Mouse (Mus musculus) layer of hippocampus, postnatal 36 days (tissue): ENCODE data around the gene Cdh24. TPM values are rescaled to one million over a fixed set of nuclear protein-coding genes. Genes with fewer than 3 reads are reported as not detected.
"Not testable (repeated sequence)": the region's sequence is repeated elsewhere in the genome, so short reads cannot be mapped to it uniquely, and the experiment has no call there.

ENCODE experiments used
- DNase-seq, 2 experiments: peaks; one replicate each; pipeline ENCODE4 v3.0.0; 2022
- total RNA-seq, 2 experiments: library from RNA; stranded (reverse); gene quantifications; 2 replicates each; pipeline ENCODE4 v1.2.3; 2021

Gene Cdh24
- total RNA-seq, 2 experiments from 2014 or later = 23.6 to 24.5 TPM

DNA sequence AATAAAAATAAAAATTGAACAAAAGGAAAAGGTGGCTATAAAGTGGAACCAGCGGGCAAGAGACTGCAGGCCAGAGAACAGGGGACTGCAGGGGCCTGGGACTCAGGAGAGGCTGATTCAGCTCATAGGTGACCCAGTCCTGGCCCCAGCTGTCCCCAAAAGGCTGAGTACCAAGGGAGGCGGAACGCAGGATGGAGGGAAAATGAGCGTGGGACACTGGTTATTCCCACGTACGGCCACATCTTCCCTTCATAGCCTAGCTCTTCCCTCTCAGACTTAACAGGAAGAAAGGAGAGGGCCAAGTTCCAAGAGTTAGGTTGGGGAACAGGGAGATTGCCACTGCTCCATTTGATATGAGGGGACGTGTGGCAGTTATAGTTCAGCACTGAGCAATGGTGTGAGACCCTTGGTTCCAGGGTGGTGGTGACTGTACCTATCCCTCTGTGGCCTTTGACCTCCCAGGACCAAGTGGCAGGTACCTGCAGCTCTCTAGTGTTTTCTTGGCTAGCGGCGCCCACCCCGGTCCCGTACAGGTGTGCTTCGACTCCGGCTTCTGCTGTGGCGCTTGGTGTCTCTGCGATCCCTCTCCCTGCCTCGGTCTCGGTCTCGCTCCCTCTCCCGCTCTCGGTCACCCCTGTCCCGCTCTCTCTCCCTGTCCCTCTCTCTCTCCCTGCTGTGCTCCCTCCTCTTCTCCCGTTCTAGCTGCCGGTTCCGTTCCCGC lies 1.2 kb upstream of the Cdh24 start:
- DNase-seq = no peak

DNA sequence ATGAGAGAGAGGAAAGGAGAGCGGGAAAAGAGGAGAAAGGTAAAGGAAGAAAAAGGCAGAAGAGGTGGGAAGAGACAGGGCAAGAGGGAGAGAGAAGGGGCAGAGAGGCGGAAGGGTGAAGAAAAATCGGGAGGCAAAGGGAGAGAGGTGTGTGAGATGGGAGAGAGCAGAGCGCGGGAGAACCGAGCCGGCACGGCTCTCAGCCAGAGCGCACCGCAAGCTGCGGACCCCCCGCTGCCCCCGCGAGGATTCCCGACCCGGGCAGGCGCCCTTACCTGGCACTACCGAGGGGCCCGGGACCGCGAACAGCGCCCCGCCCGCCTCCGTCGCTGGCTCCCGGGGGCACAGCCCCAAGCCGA lies 239 bp downstream of the Cdh24 start, which contains the start of gene Gm17606:
Gm17606 (plus strand) TSS at position 7 of the 359 bp plus-strand sequence.
- no peak for DNase-seq

DNA sequence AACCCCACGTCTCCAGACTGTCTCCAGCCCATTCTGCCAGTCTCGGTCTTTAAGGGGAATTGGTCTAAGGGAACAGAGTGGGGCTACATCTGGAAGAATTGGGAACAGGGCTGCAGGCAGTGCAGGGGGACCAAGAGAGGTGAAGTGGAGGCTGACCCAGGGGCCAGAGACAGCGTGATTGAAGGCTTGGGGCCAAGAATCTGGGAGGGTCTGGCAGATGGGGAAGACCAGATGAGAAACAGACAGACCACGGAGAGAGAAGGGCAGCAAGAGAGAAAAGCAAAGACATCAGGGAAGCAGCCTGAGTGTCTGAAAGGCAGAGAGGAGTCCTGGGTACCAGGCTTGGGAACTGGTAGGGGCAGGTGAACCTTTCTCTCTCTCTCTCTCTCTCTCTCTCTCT lies 1.0 kb downstream of the Cdh24 start:
- DNase-seq = no peak

DNA sequence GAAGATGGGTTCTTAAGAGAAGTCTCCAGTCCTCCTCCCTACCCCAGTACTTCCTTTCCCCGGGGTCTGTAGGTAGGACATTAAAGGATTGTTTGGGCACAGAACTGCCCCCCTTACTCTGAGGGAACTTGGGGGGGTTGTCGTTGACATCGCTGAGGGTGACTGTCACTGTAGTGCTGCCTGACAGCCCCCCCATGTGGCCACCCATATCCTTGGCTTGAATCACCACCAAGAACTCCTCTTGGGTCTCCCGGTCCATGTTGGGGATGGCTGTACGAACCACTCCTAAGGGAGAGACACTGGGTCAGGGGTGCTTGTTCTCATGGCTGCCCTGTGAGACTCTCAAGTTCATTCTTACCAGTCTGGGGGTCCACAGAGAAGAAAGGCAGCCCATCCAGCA lies 3.0 kb downstream of the Cdh24 start:
- DNase-seq = no peak

DNA sequence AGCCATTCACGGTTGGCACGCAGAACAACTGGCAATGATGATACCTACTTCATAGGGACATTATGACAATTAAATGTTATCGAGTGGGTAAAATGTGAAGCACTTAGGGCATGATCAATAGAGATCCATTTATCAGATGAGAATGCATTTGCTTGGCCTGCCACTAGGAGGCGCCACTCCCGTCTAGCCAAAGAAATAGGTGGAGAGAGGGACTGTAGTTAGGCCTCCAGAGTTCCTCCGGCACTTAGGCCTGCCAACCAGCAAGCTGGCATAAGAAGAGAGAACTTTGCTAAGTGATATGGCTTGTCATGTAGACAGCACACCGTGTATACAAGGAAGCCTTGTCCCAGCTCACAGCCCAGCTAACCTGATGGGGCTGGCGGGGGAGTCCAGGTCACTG lies 4.2 kb downstream of the Cdh24 start:
- no peak for DNase-seq

DNA sequence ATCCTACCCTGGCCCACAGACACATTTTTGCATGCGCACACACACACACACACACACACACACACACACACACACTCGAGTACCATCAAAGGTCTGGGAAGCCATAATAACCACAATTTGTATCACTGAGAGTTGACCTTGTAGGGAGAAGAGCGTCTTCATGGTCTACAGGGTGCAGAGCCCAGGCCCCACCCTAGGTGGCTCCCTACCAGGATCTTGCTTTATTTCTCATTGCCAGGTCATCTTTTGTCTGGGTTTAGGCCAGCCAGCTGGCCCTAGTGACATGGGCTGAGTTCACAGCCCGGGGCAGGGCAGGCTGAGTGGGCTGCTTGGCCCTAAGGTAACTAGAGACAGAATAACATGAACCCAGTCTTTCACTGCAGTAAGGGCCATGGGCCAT lies 7.0 kb downstream of the Cdh24 start:
- DNase-seq = no peak

DNA sequence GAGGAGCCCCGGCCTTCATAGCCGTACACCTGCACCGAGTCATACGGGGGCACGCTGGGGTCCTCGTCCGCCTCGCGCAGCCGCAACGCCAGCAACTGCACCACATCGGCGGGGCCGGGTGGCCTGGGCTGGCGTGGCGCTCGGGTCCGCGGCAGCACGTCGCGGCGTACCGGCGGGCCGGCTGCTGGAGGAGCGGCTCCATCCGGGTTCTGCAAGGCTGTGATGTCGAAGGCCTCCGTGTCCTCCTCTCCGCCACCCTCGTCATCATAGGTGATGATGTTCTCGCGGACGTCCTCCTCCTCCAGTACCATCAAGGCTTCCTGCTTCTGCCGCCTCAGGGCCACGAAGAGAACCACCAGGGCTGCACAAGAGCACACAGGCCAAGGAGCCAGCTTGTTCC lies 8.9 kb downstream of the Cdh24 start:
- no peak for DNase-seq

DNA sequence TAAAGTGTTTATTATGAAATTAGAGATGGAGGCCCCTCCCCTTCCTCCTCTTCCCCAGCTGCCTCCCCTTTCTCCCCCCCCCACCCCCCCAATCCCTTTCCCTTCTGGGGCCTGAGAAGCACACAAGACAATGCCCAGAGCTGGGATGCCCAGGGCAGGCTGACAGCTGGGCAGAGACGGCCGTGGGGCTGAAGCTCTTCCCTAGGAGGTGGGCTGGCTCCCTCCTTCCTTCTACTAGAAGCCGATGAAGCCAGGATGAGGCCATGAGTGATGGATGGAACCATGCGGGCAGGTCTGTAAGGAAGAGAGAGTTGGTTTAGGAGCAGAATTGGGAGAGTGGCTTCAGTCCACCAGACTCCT lies 9.9 kb downstream of the Cdh24 start:
- no peak for DNase-seq

DNA sequence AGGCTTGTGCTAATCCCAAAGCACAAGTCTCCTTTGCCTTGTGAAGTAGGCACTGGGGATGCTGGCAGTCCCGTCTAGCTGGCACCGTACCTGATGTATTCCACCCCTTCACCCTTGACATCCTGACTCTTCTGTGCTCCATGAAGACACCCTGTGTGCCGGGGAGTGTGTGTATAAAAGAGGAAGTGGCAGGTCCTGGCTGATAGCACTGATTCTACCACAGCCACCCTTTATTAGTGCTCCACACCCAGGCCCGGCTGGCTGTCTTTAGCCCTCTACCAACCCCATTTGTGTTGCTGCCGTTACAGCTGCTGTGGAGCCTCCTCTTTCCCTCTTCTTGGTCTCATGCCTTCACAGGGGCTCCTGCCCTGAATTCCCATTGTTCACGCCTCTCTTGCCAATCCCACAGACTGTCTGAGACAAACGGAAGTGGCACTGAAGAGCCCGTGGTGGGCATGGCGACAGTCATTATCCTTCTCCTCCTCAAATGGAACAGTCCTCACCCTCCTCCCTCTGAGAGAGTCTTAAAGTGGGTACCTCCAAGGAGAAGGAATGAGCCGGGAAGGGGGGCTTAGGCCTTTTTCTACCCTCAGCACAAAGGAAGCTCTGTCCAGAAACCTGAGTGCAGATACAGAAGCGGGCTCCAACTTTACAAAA lies 10.5 kb downstream of the Cdh24 start:
- no peak for DNase-seq

DNA sequence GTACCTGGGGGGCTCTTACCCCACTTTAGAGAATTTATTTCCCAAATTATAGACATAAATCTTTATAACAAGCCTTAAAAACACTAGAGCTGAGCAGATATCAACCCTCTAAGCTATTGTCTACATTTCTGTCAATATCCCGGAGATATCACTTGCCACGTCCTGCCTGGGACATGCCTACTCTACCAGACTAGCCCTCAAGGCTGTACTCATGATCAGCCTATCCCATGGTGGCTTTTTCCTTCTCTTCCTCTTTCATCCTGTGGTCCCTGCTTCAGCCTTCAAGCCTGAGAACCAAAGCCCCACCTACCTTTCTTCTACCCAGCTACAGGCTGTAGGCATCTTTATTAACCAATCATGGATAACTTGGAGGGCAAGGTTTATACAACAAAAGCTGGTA lies 11.4 kb downstream of the Cdh24 start:
- no peak for DNase-seq

DNA sequence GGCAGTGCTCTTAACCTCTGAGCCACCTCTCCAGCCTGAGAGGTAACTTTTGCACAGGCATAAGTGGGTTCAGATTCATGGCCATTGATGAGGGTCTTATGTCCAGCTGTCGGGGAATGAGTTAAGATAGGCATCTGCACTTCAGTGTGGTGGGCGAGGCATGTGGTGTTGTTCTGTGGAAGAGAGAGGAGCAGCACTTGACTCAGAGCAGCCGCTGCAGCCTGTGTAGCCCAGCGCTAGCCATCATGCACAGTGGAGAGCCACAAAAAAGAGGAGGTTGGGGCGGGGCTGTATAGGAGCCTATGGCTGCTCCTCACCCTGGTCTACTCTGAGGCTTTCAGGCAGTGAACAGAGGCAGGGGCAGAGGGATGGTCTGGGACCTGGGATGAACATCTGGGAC lies 13.1 kb downstream of the Cdh24 start:
- DNase-seq = no peak

DNA sequence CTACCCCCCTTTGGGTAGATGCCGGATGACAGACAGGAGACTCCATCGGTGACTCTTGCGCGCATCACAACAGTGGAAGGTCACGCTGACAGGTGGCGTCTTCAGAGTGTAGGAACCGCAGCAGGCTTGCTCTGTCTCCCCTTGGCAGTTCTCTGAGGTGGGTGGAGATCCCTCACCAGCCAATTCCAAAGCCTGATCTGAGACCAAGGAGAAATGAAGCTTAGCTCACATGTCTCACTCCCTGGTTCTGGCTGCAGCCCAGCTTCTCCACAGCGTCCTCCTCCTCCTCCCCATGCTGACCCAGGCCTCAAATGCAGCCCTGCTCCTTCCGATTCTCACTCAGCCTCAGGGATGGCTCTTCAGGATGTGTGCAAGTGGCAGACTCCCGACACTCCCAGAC lies 16.2 kb downstream of the Cdh24 start:
- no peak for DNase-seq

DNA sequence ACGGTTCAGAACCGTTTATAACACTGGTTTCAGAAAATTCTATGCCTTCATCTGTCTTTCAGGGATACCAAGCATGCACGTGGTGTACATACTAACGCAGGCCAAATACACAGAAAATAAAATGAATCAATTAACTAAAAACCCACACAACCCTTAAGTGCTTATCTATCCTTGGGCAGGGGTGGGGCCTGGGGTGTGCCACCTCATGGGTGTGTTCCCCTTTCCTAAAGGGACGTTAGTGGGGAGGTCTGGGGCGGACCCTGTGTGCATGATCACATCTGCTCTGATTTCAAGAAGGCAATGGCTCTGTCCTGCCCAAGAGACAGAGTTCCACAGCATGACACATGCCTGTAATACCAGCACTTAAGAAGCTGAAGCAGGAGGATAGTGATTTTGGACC lies 17.8 kb downstream of the Cdh24 start:
- no peak for DNase-seq

DNA sequence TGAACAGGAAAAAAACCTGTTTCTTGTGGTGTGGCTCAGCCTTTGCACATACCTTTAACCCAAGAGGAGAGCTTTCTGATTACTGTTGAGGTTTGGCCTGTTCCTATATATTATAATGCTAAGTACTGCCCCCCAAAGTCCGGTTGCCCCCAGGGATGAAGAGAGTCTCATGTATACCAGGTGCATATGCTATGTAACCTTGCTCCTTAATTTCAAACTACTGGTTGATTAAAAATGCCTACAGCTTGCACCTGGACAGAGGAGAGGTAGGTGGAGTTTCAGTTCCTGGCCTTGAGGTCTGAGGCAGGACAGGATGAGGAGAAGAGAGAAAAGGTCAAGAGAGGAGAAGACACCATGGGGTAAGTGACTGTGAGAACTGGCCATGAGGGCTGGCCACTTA lies 20.0 kb downstream of the Cdh24 start, which contains the start of gene Psmb11:
Psmb11 (plus strand) TSS at position 301 of the 400 bp plus-strand sequence.
- DNase-seq = no peak

DNA sequence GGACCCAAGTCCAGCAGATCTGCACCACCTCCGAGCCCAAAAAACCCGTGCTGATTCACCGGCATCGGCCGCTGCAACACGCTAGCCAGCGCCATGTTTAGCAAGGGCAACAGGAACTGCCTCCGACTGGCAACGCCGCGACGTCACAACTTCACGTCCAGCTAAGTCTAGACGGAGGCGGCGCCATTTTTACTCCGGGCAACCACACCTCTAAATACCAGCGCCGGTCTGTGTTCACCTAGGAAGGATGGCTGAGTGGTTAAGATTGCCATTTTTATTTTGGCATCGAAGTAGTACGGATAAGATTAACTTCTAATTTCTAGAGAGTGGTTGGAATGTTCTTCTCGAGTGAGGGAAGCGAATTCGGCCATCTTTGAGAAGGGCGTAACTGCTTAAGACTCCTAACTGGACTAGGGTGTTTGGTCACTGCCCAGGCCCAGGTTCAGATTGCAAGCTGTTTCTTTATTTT lies 23.2 kb downstream of the Cdh24 start, which contains the start of gene Psmb5:
Psmb5 (minus strand) TSS at position 126 of the 469 bp plus-strand sequence.
- DNase-seq = peak; percentile 87 to 88

DNA sequence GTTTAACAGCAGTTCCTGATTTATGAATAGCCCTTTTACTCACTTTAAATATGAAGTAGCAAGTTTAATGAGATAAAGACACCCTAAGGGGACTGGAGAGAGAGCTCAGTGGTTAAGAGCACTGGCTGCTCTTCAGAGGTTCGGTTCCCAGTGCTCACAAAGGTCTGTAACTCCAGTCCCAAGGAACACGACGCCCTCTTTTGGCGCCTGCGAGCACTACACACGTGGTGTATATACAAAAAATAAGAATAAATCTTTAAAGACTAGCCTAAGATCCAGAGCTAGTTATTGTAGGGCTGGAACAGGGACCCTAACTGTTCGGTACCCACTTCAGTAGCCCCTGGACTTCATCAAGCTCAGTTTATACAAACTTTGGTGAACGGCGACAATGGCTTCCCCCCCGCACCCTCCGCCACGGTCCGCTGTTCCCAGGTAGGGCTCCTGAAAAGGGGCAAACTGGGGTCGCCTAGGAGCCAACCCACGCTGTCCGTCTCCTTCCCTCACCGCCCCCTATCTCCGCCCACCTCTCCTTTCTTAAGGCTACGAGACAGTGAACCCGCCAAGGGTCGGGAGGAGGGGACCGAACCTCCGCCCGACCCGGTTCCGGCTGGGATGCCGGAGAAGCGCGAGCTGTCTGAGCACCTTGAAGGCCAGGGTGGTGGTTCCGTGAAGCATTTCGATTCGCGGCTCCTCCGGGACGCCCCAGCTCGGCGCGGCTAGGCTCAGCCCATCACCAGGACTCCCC lies 23.8 kb downstream of the Cdh24 start:
- DNase-seq = no peak

DNA sequence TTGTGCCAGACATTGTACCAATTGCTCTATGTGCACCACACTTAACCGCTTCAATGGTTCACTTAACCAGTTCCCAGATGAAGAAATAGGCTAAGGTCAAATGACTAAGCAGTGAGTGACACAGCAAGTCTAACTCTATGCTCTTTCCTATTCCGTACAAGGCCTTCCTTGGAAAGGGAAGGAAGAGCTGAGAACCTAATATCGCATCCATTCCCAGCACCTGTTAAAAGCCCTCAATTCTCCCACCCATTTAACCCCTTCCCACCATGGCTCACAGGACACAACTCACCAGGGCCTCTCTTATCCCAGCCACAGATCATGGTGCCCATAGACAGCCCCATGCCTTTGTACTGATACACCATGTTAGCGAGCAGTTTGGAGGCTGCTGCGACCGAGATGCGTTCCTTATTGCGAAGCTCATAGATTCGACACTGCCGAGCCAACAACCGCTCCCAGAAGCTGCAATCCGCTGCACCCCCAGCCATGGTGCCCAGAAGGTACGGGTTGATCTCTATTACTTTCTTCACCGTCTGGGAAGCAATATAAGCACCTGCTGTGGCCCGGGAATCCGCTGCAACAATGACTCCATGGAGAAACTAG lies 24.8 kb downstream of the Cdh24 start:
- DNase-seq = no peak

DNA sequence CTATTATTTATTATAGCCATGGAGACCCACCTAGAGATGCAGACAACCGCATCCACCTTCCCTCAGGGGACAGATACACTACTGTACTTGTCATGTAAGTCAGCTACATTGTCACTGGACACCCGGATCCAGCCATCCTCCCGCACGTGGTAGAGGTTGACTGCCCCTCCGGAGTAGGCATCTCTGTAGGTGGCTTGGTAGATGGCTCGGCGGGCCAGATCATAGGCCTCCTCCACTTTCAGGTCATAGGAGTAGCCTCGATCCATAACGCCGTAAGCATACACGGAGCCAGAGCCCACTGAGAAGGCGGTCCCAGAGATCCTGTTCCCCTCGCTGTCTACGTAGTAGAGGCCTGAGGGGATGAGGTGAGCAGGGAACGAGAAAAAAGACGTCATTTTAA lies 27.0 kb downstream of the Cdh24 start:
- not testable (repeated sequence) for DNase-seq

DNA sequence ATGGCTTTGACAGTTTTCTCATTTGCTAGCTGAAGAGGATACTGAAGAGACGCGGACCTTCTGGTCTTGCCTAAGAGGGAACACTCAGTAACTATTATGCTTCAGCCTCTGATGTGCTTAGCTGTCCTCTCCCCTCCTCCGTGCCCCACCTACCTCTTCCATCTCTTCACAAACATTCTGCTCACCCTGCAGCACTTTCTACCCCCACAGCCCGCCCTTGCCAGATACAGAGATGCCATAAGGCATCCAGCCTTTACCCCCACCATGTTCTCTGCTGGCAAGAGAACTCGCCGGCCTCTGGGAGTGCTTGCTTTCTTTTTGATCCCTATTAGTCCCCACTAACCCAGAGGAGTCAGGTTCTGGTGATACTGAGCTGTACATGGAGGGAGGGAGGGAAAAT lies 30.5 kb downstream of the Cdh24 start:
- peak; percentile 70 to 77 for DNase-seq

DNA sequence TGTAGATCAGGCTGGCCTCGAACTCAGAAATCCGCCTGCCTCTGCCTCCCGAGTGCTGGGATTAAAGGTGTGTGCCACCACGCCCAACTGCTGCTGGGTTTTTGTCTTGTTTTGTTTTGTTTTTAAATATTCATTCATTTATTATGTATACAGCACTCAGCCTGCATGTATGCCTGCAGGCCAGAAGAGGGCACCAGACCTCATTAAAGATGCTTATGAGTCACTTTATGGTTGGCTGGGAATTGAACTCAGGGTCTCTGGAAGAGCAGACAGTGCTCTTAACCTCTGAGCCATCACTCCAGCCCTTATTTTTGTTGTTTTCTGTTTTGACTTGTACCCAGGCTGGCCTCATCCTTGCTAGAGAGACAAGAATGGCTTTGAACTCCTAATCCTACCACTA lies 31.2 kb downstream of the Cdh24 start:
- DNase-seq = no peak

DNA sequence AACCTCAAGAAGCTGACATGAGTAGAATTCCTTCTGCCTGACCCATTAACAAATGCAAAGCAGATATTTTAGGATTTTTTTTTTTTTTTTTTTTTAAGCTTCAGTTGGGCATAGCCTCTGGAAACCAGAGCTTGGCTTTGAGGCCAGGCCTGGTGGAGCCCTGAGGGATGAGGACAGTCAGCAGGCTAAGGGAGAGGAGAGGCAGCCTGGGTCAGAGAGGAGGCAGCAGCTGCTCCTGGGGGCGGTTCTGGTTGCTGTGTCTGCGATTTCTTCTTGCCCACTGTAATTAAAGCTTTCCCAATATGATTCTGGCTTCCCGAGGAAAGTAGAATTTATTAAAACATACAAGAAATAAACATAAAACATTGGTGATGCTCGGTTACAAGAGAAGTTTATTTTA lies 31.9 kb downstream of the Cdh24 start:
- no peak for DNase-seq

DNA sequence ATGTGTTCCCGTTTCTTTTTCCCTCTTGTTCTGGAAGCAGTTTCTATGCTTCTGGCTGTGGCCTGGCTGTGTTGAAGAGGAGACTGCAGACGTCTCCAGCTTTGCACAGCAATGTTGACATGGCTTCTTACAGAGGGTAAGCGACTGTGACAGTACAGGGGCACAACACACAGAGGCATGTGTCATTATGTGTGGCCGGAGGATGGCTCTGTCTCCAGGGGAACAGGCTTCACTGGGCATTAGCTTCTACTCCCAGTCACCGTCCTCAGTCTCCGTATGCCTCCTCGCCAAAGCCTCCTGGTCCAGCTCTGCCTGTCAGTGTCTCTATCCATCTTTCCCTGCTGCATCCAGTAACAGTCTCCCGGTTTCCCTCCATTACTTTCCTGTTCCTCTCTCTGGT lies 33.9 kb downstream of the Cdh24 start:
- no peak for DNase-seq

DNA sequence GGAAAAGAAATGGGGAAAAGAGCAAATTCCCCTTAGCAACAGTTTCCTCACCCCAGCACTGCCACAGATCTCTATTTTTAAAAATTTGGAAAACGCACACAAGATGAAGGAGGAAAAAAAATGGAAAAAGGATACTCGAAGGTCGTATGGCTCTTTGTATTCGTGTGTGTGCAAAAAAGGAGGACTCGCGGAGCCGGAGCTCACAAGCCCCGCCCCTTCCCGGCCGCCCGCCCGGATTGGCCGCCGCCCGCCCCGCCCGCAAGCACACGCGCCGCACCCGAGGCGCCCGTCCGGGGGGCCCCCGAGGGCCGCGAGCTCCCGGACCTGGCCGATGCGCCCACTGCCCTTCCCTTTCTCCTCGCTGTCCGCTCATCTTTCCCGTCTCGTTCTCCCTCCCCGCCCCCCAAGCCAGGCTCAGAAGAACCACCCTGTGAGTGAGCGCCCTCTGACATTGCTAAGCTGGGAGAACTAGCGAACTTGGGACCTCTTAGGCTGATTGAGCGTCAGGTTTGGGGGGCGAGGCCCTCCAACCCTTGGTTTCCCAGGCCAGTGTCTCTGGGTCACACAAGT lies 35.3 kb downstream of the Cdh24 start, which contains the start of gene 4931414P19Rik:
4931414P19Rik (minus strand) TSS at position 242 of the 570 bp plus-strand sequence.
- peak; percentile 64 to 66 for DNase-seq
